ENCODE assay signal across 24 mouse cellular contexts in the genomic region with DNA sequence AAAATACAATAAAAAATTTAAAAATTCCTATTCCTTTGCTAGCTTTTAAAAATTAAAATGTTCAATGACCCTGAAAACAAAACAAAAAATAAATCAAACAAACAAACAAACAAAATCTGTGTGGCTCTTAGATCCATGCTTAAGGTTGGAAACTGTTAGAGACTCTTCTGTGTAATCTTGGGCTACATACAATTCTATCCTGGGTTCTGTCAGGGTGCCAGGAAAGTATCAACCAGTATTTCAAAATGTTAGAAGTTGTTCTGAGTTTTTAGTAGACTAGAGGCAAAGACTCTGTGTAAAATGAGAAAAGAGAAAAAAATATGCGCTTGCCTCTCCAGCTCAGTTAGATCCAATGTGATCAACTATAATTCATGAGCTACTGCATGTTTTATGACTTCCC.
A peak's percentile ranks its signal among the peaks of the same experiment; 100 is the strongest.
DNase-seq lines count a peak whose midpoint lies in the region; ATAC-seq and TF ChIP-seq lines count a peak whose summit lies in the region.
"Had no signal": no experiment of that assay in that cellular context is flagged by ENCODE, and none has a peak within 500 bp of the region (broad histone marks: within the 10 kb centered on the region; RNA-seq: fewer than 3 reads in every experiment).

No protein-coding gene starts in this region.

- H3K4me1 ChIP-seq in forebrain, postnatal 0 days (ENCODE audit: insufficient read depth), result no peaks in the 10 kb centered on the region
- H3K4me1 ChIP-seq in forebrain, embryonic 16.5 days (replicated peaks; ENCODE audit: control insufficient read depth, insufficient read depth, low read length), result no peaks in the 10 kb centered on the region
- H3K4me1 ChIP-seq in embryonic facial prominence, embryonic 15.5 days, result no peaks in the 10 kb centered on the region
- H3K4me1 ChIP-seq: forebrain, embryonic 15.5 days; neural tube, embryonic 13.5 days had no signal

- ATAC-seq in forebrain, postnatal 0 days, result no peak
- ATAC-seq in forebrain, embryonic 16.5 days, result no peak
- no peak for ATAC-seq in embryonic facial prominence, embryonic 15.5 days (ENCODE audit: insufficient number of reproducible peaks, low FRiP score, low TSS enrichment, low read depth)
- ATAC-seq: CD4-positive, CD25-positive, alpha-beta regulatory T cell, adult 4 months; forebrain, embryonic 15.5 days; inflammation-experienced regulatory T-cells, adult 6 months; lung, postnatal 0 days had no signal

- no peak overlapping the region for H3K27ac ChIP-seq in forebrain, postnatal 0 days (ENCODE audit: low read depth, low read length)
- H3K27ac ChIP-seq in forebrain, embryonic 16.5 days (ENCODE audit: low read length), result no peak overlapping the region
- H3K27ac ChIP-seq in embryonic facial prominence, embryonic 15.5 days (replicated peaks), result 0 out of 2 replicates have a peak overlapping the region, but pooled peaks have one; percentile 2
- H3K27ac ChIP-seq: forebrain, embryonic 15.5 days; heart, adult 2 months; heart, embryonic 15.5 days; hindbrain, embryonic 14.5 days; liver, embryonic 14.5 days; macrophage; midbrain, embryonic 10.5 days; neural tube, embryonic 13.5 days had no signal

- WGBS in forebrain, postnatal 0 days, result 70% methylated on average over 1 of the region's 1 CpGs
- 100% methylated on average over 1 of the region's 1 CpGs for WGBS in forebrain, embryonic 16.5 days
- 55% methylated on average over 1 of the region's 1 CpGs for WGBS in embryonic facial prominence, embryonic 15.5 days

- H3K36me3 ChIP-seq in forebrain, postnatal 0 days (ENCODE audit: insufficient read depth), result no peaks in the 10 kb centered on the region
- H3K36me3 ChIP-seq in forebrain, embryonic 16.5 days (ENCODE audit: control insufficient read depth, insufficient read depth), result no peaks in the 10 kb centered on the region
- H3K36me3 ChIP-seq in embryonic facial prominence, embryonic 15.5 days, result no peaks in the 10 kb centered on the region
- H3K36me3 ChIP-seq: forebrain, embryonic 15.5 days; heart, embryonic 15.5 days; midbrain, embryonic 10.5 days; neural tube, embryonic 13.5 days had no signal

- no peaks in the 10 kb centered on the region for H3K27me3 ChIP-seq in forebrain, postnatal 0 days (ENCODE audit: insufficient read depth, low read length)
- H3K27me3 ChIP-seq in forebrain, embryonic 16.5 days (replicated peaks; ENCODE audit: control insufficient read depth, insufficient read depth, low read length), result no peaks in the 10 kb centered on the region
- H3K27me3 ChIP-seq in embryonic facial prominence, embryonic 15.5 days, result no peaks in the 10 kb centered on the region
- H3K27me3 ChIP-seq: forebrain, embryonic 15.5 days; heart, embryonic 15.5 days; neural tube, embryonic 13.5 days had no signal

- H3K4me2 ChIP-seq in forebrain, postnatal 0 days (ENCODE audit: low read depth), result no peak overlapping the region
- no peak overlapping the region for H3K4me2 ChIP-seq in forebrain, embryonic 16.5 days (ENCODE audit: low read length)
- H3K4me2 ChIP-seq in embryonic facial prominence, embryonic 15.5 days (replicated peaks), result no peak overlapping the region
- H3K4me2 ChIP-seq: forebrain, embryonic 15.5 days; heart, embryonic 15.5 days; hindbrain, embryonic 14.5 days; neural tube, embryonic 13.5 days had no signal

- TF ChIP-seq CTCF in forebrain, postnatal 0 days (IDR thresholded peaks at IDR 0.05; ENCODE audit: low read depth), result no peak

- no peak overlapping the region for H3K9ac ChIP-seq in forebrain, postnatal 0 days
- no peak overlapping the region for H3K9ac ChIP-seq in forebrain, embryonic 16.5 days (replicated peaks; ENCODE audit: low read depth, low read length)
- H3K9ac ChIP-seq in embryonic facial prominence, embryonic 15.5 days, result no peak overlapping the region
- H3K9ac ChIP-seq: forebrain, embryonic 15.5 days; heart, embryonic 15.5 days; hindbrain, embryonic 14.5 days; liver, embryonic 14.5 days; neural tube, embryonic 13.5 days had no signal

- H3K9me3 ChIP-seq in forebrain, postnatal 0 days (ENCODE audit: low read length), result no peaks in the 10 kb centered on the region
- no peaks in the 10 kb centered on the region for H3K9me3 ChIP-seq in forebrain, embryonic 16.5 days (ENCODE audit: control insufficient read depth, low read length)
- no peaks in the 10 kb centered on the region for H3K9me3 ChIP-seq in embryonic facial prominence, embryonic 15.5 days (replicated peaks)
- H3K9me3 ChIP-seq: forebrain, embryonic 15.5 days; heart, embryonic 15.5 days; midbrain, embryonic 10.5 days; neural tube, embryonic 13.5 days had no signal

- DNase-seq in forebrain, postnatal 0 days, result peak; percentile 4
- DNase-seq in kidney, postnatal 10 days, result peak; percentile 8
- DNase-seq in kidney, adult 18-20 months, result no peak
- peak; percentile 63 for DNase-seq in adipocyte (ENCODE audit: low spot score)
- no peak for DNase-seq in cerebellum, postnatal 36 days
- DNase-seq: adrenal gland, adult 2 months; cerebellum, adult 9-10 months; gastrocnemius, postnatal 25 days; heart, adult 2 months; heart, postnatal 36 days; layer of hippocampus, adult 9-11 months had no signal

- H3K4me3 ChIP-seq in forebrain, postnatal 0 days (ENCODE audit: low read depth, low read length), result no peak overlapping the region
- no peak overlapping the region for H3K4me3 ChIP-seq in forebrain, embryonic 16.5 days (replicated peaks; ENCODE audit: low read length)
- H3K4me3 ChIP-seq in embryonic facial prominence, embryonic 15.5 days (replicated peaks), result no peak overlapping the region
- H3K4me3 ChIP-seq: forebrain, embryonic 15.5 days; heart, adult 2 months; heart, embryonic 15.5 days; midbrain, embryonic 10.5 days; myocyte; neural tube, embryonic 13.5 days had no signal

Comparison
In these comparisons a context has a peak if more than half of its experiments do, and no peak if none do; other contexts are left out.
1. DNase-seq: peak in forebrain, postnatal 0 days (single experiment), kidney, postnatal 10 days (single experiment) and adipocyte (single experiment); none in kidney, adult 18-20 months (single experiment) and cerebellum, postnatal 36 days (0 of 2).